Mouse (Mus musculus) fat pad, adult 2 months (tissue): ENCODE measurements at regions not wholly inside any gene's neighbourhood (a gene's known extent, or its start where the extent isn't known, plus 50 kb on each side); places are given as distances from the start of the nearest gene placed in this dataset.

Source experiments
- DNase-seq: peaks from one replicate; pipeline ENCODE4 v3.0.0-alpha.2; 2011; ENCODE audit warnings: low read depth, low spot score; ENCODE audit errors: extremely low read depth

DNA sequence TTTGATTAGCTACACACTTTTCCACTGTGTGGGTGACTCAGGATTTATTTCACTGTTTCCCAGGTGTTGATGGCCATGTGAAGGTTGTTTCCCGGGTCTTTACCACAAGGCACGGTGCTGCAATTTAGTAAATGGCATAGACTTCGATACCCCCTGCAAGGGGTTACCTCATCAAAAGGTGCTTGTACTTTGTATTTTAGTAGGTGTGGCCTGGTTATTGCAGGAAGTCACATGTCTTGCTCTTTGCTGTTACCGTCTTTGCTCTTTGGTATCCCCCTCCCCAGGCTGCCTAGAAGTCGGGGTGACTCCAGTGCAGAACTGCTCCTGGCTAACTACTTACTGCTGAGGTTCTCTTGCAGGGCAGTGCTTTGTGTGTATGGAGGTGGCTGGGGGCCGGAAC, 74.8 kb upstream of the Bod1 start:
- no peak for DNase-seq

DNA sequence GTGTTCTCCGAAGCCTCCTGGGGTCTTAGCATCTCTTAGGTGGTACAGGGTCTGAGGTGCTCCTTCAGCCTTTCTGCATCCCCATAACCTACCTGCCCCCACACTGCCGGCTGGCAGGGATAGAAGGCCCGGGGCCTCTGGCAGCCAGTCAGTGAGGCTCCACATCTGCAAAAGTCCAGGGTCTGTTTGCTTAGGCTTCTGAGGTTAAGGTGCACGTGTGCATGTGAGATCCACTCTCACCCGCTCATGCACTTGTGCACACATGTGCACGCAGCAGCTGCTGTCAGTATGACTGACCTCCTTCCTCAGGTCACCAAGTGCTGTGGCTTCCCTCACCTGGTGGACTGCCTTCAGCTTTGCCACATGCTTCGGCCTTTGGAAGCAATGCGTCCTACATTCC, 75.3 kb upstream of the Bod1 start:
- no peak for DNase-seq

DNA sequence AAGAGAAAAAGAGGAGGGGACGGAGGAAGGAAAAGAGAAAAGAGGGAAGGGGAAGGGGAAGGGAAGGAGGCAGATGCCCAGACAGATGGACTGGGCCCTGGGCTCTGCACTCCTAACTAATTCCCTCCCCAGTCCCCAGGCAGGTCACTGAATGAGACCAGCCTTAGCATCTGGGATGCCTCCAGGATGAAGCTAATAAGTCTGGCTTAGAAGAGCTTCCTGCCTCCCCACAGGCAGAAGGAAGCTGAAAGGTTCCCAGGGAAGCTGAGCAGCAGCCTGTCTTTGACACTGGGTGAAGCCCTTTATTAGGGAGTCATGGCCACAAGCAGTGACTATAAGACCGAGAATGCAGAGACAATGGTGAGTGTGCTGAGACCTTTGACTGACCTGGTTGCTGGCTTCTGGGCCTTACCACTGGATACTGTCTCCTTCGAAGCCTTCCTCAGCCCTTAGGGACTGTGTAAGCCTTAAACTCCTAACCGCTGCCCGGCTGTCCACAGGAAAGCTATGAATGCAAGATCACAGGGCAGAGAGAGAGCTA, 76.7 kb upstream of the Bod1 start:
- DNase-seq = no peak

DNA sequence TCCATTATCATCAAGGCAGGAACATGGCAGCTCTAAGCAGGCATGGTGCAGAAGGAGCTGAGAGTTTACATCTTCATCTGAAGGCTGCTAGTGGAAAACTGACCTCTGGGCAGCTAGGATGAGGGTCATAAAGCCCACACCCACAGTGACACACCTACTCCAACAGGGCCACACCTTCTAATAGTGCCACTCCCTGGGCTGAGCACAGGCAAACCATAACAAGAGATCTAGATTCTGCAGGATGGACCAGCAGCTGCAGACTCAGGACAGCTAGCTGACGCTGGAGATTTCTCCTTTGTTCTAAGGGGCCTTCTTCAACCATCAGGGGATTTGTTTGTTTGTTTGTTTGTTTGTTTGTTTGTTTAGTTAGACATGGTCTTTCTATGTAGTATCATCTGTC, 79.6 kb upstream of the Bod1 start:
- DNase-seq = no peak

DNA sequence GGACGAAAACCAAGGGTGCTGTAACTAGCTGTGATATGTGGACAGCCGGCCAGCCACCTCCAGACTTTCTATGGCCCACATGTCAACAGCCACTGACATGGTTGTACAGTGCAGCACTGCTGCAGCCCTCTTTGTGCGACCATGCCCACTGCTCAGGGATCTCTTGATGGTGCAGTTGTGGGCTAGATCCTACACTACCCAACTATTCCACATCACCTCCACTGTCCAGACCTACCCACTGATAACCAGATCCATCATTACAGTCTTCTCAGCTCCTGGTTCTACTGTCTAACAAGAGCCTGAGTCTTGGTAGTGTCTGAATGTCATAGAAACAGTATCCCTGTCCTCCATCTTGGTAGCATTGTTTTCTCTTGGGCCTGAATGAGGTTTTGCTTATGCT, 81.5 kb upstream of the Bod1 start:
- no peak for DNase-seq

DNA sequence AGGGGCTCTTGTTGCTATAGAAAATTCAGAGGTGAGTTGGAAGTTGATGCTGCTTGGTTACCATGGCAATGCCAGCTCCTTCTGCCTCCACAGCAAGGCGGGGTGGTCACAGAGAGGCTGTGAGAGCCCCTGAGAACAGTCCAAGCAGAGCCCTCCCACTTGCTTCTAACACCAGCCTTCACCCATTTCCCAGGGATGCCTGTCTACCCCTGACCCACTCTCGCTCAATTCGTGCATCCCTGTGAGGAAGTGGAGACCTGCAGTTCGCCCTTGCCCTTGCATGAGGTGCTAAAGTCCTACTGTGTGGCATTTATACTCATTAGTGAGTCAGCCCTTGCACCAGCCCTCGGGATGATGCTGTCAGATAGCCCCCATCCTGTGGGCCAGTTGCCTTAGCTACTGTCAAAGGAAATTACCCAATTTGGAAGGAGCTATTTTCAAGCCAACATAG, 82.1 kb upstream of the Bod1 start:
- DNase-seq = no peak

DNA sequence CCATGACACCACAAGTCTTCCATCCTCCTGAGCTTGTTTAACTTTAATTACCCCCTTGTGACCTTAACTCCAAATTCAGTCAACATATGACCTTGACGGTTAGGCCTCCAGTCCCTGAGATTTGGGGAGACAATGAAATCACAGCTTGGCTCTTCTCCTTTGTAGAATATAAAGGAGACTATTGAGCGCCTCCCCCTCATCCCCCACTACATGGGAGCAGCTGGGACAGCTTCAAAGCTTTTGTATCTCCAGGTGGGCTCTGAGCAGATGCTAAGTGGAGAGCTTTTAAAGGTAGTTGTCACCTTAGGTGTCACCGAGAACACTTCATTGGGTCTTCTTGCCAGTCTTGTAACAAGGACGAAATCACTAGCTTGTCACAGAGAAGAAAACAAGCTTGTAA, 82.7 kb upstream of the Bod1 start:
- no peak for DNase-seq

DNA sequence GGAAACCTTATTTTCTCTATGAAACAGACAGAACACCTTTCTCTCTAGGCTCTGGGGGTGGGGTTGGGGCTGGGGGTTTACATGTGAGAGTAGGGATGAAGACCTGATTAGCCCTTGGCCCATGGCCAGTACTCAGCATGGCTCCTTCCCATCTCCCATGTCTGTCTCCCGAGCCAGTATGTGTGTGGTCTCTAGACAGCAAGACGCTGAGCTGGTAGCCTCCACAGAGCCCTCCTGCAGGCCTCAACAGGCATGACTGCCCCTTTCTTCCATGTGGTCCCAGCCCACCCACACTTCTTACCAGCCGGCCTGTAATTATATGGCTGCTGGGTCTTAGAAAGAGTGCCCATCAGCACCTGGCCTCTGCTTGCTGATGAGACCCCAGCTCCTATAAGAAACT, 84.2 kb upstream of the Bod1 start:
- no peak for DNase-seq

DNA sequence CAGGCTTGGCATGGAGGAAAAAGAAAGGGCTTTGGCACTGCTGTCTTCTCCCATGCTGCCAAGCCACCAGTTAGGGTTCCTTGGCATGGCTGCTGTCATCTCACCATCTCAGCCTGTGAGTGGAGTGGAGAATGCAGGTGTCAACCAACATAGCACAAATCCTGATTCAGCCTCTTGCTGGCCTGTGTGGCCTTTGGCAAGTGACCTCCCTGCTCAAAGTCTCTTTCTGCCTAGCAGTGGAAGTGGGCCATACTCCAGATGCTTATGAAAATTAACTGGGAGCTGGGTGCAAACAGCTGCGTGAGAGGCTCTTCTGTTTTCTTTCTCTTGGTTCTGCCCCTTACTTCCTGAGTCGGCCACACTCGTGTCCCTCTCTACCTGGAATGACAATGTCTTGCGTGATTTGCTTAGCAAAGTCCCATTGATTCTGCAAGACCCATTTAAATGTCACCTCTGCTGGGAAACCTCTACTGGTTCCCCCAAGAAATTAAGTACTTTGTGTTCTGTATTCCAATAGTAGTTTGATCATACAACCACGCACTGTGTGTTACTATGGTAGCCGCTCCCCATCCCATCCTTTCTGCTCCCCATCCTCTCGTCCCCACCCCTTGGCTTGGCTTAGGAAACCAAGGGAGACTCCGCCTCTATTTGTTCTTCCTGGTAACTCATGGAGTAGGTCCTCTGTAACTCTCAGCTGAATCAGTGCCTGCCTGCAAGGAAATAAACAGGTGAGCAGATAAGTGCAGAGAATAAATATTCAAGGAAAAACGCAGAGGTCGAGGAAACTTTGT, 84.9 kb upstream of the Bod1 start:
- DNase-seq = no peak

DNA sequence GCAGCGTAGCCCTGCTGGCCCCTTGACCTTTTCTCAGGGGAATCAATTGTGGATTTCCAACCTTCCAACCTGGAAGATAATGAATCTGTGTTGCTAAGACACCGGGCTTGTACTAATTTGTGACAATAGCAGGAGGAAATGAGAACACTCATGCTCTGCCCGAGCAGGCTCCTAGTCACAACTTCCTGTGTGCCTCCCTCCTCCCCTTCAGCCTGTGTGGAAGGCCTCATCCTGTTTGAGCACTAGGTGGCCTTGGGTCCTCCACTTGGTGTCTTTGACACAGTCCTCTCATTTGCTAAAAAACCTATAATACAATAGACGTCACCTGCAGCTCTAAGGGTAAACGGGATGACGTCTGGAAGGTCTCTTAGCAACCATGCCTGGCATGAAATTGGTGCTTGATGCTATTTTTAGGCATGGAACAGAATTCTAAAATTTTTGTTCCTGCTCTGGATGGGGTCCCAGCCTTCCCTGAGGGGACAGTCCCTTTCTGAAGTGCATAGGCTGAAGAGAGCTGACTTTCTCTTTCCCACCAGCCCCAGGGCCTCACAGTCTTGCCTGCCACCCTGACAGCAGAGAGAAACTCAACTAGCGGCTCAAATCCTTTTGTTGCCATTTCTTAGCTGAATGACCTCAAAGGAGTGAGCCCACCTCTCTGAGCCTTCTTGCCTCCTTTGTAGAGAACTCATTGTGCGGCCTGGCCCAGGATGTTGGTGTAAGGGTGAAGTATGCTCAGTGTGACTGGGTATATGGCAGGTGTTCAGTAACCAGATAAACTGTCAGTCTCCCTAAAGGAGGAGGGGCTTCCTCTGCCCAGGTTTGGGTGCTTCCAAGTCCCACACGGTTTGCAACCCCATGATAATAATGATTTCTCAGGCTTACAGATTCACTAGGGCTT, 88.4 kb upstream of the Bod1 start:
- no peak for DNase-seq

DNA sequence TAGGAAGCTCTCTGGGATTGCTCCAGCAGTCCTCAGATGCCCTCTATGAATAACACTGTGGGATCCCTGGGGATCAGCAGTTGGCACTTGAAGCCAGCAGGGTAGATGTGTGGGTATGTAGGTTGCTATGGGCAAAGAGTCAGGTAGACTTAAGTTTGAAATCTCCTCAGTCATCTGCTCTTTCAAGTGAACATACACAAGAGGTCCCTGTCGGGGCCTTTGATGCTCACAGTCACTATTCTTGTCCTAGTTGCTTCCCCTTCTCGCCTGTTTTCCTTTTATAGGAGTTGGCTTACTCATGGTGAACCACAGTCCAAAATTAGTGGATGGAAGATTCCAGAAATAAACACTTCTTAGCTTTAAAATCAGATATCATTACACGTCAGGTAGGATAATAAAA, 92.2 kb upstream of the Bod1 start:
- no peak for DNase-seq

DNA sequence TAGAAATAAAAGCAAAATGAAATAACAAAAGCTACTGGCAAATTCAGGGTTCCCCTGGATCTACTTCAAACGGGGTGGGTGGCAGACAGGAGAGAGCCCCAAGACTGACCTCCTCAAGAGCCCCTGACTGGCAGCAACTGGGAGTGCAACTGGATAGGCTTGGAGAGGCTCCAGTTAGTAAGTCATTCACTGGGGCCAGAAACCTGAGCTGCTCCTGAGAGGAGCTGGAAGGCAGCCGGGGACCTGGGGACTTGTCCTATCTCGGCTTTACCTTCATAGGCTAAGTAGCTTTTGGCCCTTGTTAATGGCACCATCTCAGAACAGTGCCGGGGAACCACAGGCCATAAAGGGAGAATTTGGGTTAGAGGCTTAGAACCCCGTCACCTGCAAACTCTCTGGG, 94.6 kb upstream of the Bod1 start:
- no peak for DNase-seq

DNA sequence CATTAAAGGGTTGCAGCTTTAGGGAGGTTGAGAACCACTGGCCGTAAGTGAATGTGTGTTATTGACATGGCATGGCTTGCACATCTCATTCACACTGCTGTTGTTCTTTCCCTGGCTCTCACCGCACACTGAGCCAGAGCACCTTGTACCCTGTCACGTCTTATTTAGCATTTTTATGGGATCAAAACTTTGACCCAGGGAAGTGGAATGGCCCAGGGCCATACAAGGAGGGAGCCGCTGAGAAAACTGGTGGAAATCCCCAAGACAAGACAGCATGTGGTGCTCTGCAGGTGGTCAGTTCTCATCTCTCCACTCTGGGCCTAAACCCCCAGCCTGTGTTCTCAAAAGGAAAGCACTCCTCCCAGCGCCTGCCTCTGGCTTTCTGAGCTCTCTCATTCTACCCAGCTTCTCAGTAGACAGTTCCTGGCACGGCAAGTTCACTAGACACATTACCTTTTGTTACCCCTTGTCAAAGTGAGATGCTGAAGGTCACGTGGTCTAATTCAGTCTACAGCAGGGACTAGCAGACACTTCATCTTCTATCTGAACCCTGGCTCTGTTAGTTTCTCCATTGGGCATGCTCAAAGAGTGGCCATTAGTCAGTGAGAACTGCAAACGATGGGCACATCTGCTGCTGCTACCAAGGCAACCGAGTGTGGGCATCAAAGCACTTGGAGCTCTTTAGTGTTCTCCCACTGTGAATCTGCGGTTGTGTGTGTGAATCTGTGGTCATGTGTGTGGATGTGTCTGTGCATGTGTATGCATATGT, 96.2 kb upstream of the Bod1 start:
- DNase-seq = no peak

DNA sequence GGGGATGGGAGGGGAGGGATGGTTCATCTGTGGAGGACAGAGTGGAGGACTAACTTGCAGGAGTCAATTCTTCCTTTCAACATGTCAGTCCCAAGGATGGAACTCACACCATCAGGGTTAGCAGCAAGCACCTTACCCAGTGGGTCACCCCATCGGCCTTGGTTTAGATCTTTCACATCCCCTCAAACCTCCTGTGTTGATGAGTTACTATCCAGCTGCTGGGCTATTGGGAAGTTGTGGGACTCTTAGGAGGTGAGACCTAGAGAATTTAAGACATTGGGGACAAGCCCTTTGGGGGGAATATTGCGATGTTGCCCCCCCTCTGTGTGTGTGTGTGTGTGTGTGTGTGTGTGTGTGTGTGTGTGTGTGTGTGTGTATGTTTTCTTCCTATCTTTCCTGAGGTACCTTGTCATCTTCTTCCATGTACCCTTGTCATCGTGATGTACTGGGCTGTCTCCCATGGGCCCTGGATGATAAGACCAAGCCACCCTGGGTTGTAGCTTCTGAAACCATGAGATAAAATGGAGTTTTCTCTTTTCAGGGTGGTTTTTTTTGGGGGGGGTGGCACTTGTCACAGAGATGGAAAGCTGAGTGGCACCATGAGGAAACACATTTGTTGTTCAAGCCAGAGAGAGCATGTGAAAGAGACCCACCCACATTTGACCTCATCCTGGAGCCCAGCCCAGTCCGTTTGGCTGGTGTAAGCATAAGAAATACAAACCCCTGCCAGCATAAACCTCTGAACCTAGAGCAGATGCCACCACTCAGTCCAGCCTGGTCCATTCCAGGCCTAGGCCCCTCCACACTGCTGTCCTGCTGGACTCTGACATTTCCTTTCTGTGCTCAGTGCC, 98.3 kb upstream of the Bod1 start:
- no peak for DNase-seq

DNA sequence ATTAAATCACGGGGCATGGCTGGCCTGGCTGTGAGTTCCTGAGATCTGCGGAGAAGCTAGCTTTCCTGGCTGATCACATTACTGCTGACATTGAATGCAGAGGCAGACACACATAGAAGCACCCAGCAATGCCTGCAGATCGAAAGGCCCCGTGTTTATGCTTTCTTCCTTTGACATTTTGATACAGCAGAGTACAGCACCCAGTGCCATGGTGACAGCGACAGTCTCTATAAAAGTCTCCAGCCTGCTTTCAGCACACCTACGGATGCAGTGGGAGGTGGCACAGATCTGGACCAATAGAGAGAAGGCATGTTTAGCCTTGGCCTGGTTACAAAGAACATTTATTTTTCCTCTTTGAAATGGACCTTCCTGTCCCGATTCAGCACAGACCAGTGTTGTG, 99.2 kb upstream of the Bod1 start:
- no peak for DNase-seq

DNA sequence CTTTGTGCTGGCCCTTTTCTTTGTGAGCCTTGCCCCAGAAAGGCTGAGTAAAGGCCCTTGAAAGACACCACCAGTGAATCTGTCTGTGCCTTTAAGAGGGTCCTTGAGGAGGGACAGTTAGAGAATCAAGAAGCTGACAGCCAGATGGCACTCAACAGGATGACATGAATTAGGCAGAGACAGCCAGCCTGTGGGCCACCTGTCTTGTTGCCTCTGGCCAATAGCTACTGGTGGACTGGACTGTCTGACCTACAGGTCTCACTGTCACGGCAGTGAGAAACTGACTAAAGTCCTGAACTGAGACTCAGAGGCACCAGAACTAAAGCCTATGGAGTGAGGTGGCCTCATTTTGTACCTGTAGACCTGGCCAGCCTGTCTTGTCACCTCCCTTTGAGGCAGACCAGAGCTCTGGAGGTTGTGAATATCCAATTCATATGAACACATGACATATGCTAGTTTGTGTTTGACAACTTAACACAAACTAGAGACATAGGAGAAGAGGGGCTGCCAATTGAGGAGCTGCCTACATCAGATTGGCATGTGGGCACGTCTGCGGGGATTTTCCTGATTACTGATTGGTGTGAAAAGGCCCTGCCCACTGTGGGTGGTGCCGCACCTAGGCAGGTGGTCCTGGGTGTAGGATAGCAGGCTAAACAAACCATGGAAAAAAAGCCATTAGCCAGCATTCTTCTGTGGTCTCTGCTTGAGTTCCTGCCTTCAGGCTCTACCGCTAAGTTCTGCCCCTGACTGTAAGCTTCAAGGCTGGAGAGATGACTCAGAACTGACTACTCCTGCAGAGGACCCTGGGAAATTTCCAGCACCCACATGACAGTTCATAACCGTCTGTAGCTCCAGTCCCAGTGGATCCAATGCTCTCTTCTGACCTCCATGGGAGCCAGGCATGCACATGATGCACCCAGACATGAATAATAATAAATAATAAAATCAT, 100.1 kb upstream of the Bod1 start:
- DNase-seq = no peak

DNA sequence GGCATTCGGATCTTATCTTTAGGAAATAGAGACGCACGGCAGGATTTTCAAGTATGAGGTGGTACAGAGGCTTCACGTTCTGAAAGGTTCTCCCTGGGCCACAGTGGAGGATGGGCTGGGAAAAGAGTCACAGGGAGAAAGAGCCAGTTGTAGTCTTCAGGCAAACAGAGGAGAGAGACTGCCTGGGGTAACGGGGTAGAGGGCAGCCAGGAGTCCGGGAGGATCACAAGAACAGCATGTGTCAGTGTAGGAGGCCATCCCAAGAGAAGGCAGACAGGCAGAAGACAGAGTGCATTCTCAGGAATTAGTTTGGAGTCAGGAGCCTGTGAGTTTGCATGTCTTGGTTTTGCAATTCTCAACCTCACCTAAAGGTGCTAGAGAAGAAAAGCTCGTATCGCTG, 94.5 kb upstream of the Cpeb4 start:
- DNase-seq = no peak

DNA sequence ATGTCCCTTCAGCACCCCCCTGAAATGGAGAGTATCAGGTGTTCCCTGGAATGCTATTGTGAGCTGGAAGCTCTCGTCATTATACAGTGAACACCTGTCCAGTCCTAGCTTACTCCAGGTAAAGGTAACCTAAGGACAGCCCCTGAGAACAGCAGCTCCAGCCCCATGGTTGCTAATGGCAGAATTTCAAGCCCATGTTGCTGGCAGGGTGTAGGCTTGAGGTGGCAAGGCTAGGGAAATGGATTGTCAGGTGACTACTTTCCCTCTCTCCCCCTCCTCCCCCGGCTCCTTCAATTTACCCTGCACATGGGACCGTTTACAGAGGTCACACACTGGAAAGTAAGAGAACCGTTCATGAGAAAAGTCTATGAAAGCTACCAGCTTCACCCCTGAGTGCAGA, 93.2 kb upstream of the Cpeb4 start:
- DNase-seq = no peak

DNA sequence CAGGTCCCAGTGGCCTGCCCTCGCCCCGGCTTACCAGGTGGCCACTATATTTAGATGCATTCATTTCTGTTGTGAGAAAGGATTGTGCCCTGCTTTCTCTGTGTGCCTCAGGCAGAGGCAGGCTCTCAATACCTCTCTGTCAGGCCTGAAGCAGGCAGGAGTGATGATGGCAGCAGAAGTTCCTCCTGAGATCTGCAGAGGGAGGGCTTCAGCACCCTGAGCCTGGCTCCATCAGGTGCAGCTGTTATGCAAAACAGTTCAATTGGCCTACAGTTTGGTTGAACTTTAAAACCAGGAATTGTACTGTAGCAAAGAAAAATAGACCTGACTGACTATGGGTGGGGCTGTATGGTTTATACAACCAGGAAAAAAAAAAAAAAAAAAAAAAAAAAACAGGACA, 92.7 kb upstream of the Cpeb4 start:
- DNase-seq = no peak
